Mouse (Mus musculus): ENCODE measurements around the gene Cables2. TPM values are rescaled to one million over a fixed set of nuclear protein-coding genes. Genes with fewer than 3 reads are reported as not detected.

Gene Cables2
- 10 to 100 TPM; 13.0 to 13.8 TPM for total RNA-seq (2021)

GRCm38 (mm10) chr2:180273394-180274244 lies at the start of gene Cables2:
Gene Cables2 (minus strand): TSS chr2:180273496.
- intact Hi-C loops (cut with DNase I), result loop anchor here (10.0 kb wide), 1 partner anchor 311 kb away; the partner anchor contains the start of genes Mrgbp and Ogfr
- DNase-seq (ENCODE audit: low spot score), result peak; percentile 91

GRCm38 (mm10) chr2:180322674-180323355 lies 49.5 kb upstream of the Cables2 start:
- intact Hi-C loops (cut with DNase I), result no loop called here
- DNase-seq (ENCODE audit: low spot score), result no peak

- intact Hi-C loops (cut with DNase I), result no loop called here
- no peak for DNase-seq (ENCODE audit: low spot score)
Measured at GRCm38 (mm10) chr2:180320216-180320615, 46.9 kb upstream of the Cables2 start.

- intact Hi-C loops (cut with DNase I), result no loop called here
- DNase-seq (ENCODE audit: low spot score), result no peak
Measured at GRCm38 (mm10) chr2:180317591-180317990, 44.3 kb upstream of the Cables2 start.

- no peak for DNase-seq (ENCODE audit: low spot score)
- intact Hi-C loops (cut with DNase I), result no loop called here
Measured at GRCm38 (mm10) chr2:180314292-180314691, 41.0 kb upstream of the Cables2 start.

- DNase-seq (ENCODE audit: low spot score), result no peak
- intact Hi-C loops (cut with DNase I), result no loop called here
Measured at GRCm38 (mm10) chr2:180311147-180311546, 37.9 kb upstream of the Cables2 start.

GRCm38 (mm10) chr2:180307680-180308079 lies 34.4 kb upstream of the Cables2 start:
- DNase-seq (ENCODE audit: low spot score), result no peak
- intact Hi-C loops (cut with DNase I), result no loop called here

- peak; percentile 45 for DNase-seq (ENCODE audit: low spot score)
- intact Hi-C loops (cut with DNase I), result no loop called here
Measured at GRCm38 (mm10) chr2:180306423-180307168, 33.3 kb upstream of the Cables2 start.

GRCm38 (mm10) chr2:180306009-180306408 lies 32.7 kb upstream of the Cables2 start:
- intact Hi-C loops (cut with DNase I), result no loop called here

GRCm38 (mm10) chr2:180305490-180305889 lies 32.2 kb upstream of the Cables2 start:
- no peak for DNase-seq (ENCODE audit: low spot score)
- intact Hi-C loops (cut with DNase I), result no loop called here

More at GRCm38 (mm10) chr2:180306009-180306408, 32.7 kb upstream of the Cables2 start:
- no peak for DNase-seq (ENCODE audit: low spot score)

GRCm38 (mm10) chr2:180304554-180304953 lies 31.3 kb upstream of the Cables2 start:
- DNase-seq (ENCODE audit: low spot score), result no peak
- intact Hi-C loops (cut with DNase I), result no loop called here

GRCm38 (mm10) chr2:180303468-180303867 lies 30.2 kb upstream of the Cables2 start:
- DNase-seq (ENCODE audit: low spot score), result no peak
- intact Hi-C loops (cut with DNase I), result no loop called here

- intact Hi-C loops (cut with DNase I), result no loop called here
- no peak for DNase-seq (ENCODE audit: low spot score)
Measured at GRCm38 (mm10) chr2:180302201-180302600, 28.9 kb upstream of the Cables2 start.

GRCm38 (mm10) chr2:180300771-180301170 lies 27.5 kb upstream of the Cables2 start:
- DNase-seq (ENCODE audit: low spot score), result no peak
- intact Hi-C loops (cut with DNase I), result no loop called here

- no peak for DNase-seq (ENCODE audit: low spot score)
- intact Hi-C loops (cut with DNase I), result no loop called here
Measured at GRCm38 (mm10) chr2:180300252-180300651, 27.0 kb upstream of the Cables2 start.

- intact Hi-C loops (cut with DNase I), result no loop called here
- DNase-seq (ENCODE audit: low spot score), result no peak
Measured at GRCm38 (mm10) chr2:180292906-180293305, 19.6 kb upstream of the Cables2 start.

GRCm38 (mm10) chr2:180292026-180292425 lies 18.7 kb upstream of the Cables2 start:
- intact Hi-C loops (cut with DNase I), result no loop called here
- no peak for DNase-seq (ENCODE audit: low spot score)

GRCm38 (mm10) chr2:180291566-180291965 lies 18.3 kb upstream of the Cables2 start:
- intact Hi-C loops (cut with DNase I), result no loop called here
- no peak for DNase-seq (ENCODE audit: low spot score)

- no peak for DNase-seq (ENCODE audit: low spot score)
- intact Hi-C loops (cut with DNase I), result no loop called here
Measured at GRCm38 (mm10) chr2:180290503-180290902, 17.2 kb upstream of the Cables2 start.

- intact Hi-C loops (cut with DNase I), result no loop called here
- no peak for DNase-seq (ENCODE audit: low spot score)
Measured at GRCm38 (mm10) chr2:180289440-180290108, 16.3 kb upstream of the Cables2 start, which contains the start of gene Rbbp8nl. Gene Rbbp8nl (minus strand): TSS chr2:180289879.
